Mouse (Mus musculus) B cell, adult 62 days (primary cell): ENCODE measurements around the gene Tex261. TPM values are rescaled to one million over a fixed set of nuclear protein-coding genes. Genes with fewer than 3 reads are reported as not detected.

ENCODE experiments used
- total RNA-seq: library from RNA; stranded (reverse); gene quantifications from 4 replicates; pipeline ENCODE4 v1.2.4, GENCODE M21; 2023

The Tex261 gene
- total RNA-seq: 33.4 to 51.1 TPM (median 45.6 TPM) in 4 replicates

GRCm38 (mm10) chr6:83775638-83776293, at the start of gene Tex261:
Tex261 (minus strand) TSS chr6:83775813.

GRCm38 (mm10) chr6:83794760-83795296, 19.2 kb upstream of the Tex261 start, which contains the start of gene Nagk:
Nagk (plus strand) TSS chr6:83794982.

GRCm38 (mm10) chr6:83762344-83762743, 13.3 kb downstream of the Tex261 start, which contains the start of gene Ankrd53:
Ankrd53 (plus strand) TSS chr6:83762644.

DNA sequence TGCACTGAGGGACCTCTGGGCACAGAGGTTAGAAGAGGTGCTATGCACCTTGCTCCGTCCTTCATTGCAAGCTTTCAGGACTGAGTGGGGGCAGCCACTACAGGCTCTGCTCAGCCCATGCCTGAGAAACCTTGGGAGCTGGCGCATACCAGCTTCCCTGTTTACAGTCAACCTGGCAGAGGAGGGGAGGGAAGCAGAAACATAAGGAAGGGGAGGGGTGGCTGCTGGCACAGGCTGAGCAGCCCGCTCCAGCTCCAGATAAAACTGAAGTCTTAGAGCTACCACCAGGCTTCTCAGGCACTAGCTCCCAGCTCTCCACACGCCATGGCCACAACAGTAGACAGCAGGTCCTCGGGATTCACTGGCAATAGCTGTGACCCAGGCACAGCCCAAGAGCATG, 32.9 kb downstream of the Tex261 start, which contains the start of gene Atp6v1b1:
Gene Atp6v1b1, plus strand, starts transcription at position 230 of the 400 bp plus-strand sequence.

Other genes with a start within 250 kb of the Tex261 start
- gene Actg2, start 239.5 kb downstream of the Tex261 start, total RNA-seq: not detected in 4 replicates
- 15.3 to 17.4 TPM (median 16.3 TPM) in 4 replicates for gene Stambp, start 203.1 kb downstream of the Tex261 start, total RNA-seq
- not detected in 4 replicates for gene Clec4f, start 119.6 kb downstream of the Tex261 start, total RNA-seq
- 0.39 TPM in 1 of 4 replicates, not detected in the others for gene Cd207, start 98.0 kb downstream of the Tex261 start, total RNA-seq
- gene Vax2, start 64.5 kb downstream of the Tex261 start, total RNA-seq: not detected in 4 replicates
- not detected in 4 replicates for gene Atp6v1b1, start 32.8 kb downstream of the Tex261 start, total RNA-seq
- gene Ankrd53, start 13.2 kb downstream of the Tex261 start, total RNA-seq: not detected in 4 replicates
- 15.9 to 22.8 TPM (median 19.2 TPM) in 4 replicates for gene Nagk, start 19.2 kb upstream of the Tex261 start, total RNA-seq
- gene Paip2b, start 55.9 kb upstream of the Tex261 start, total RNA-seq: 36.5 to 55.6 TPM (median 45.9 TPM) in 4 replicates
- gene Zfp638, start 91.3 kb upstream of the Tex261 start, total RNA-seq: 155 to 171 TPM (median 156 TPM) in 4 replicates
- 0.21 to 0.78 TPM (median 0.33 TPM) in 4 replicates for gene Dysf, start 232.8 kb upstream of the Tex261 start, total RNA-seq